Mouse (Mus musculus): ENCODE data around the gene Tgfb1i1. TPM values are rescaled to one million over a fixed set of nuclear protein-coding genes. Genes with fewer than 3 reads are reported as not detected.

Gene Tgfb1i1
- 111 and 118 TPM in 2 replicates for polyA plus RNA-seq (2012; rRNA removed)

GRCm38 (mm10) chr7:128246496-128247391 is at the start of gene Tgfb1i1:
Gene Tgfb1i1, plus strand, starts transcription at chr7:128246812.

GRCm38 (mm10) chr7:128206152-128206551 is 40.5 kb upstream of the Tgfb1i1 start, which contains the start of gene Cox6a2:
Gene Cox6a2, minus strand, starts transcription at chr7:128206387.

GRCm38 (mm10) chr7:128236856-128237592 is 9.6 kb upstream of the Tgfb1i1 start, which contains the start of gene Armc5:
Gene Armc5, plus strand, starts transcription at chr7:128237342.

GRCm38 (mm10) chr7:128237927-128238778 is 8.5 kb upstream of the Tgfb1i1 start, which contains the start of gene 9130023H24Rik:
Gene 9130023H24Rik, minus strand, starts transcription at chr7:128238031.

GRCm38 (mm10) chr7:128265411-128265810 is 18.8 kb downstream of the Tgfb1i1 start, which contains the start of gene Slc5a2:
Gene Slc5a2, plus strand, starts transcription at chr7:128265657.

GRCm38 (mm10) chr7:128297617-128298480 is 51.2 kb downstream of the Tgfb1i1 start, which contains the start of gene BC017158:
Gene BC017158, minus strand, starts transcription at chr7:128298170.

Other genes with a start within 250 kb of the Tgfb1i1 start
- 18.5 and 21.0 TPM in 2 replicates for gene Trim72, start 242.9 kb upstream of the Tgfb1i1 start, polyA plus RNA-seq (2012; rRNA removed)
- 4.3 and 4.7 TPM in 2 replicates for gene Itgam, start 184.2 kb upstream of the Tgfb1i1 start, polyA plus RNA-seq (2012; rRNA removed)
- 0.10 TPM in 1 of 2 replicates, not detected in the other for gene Gm49368, start 184.1 kb upstream of the Tgfb1i1 start, polyA plus RNA-seq (2012; rRNA removed)
- 3.5 and 3.6 TPM in 2 replicates for gene Itgax, start 117.3 kb upstream of the Tgfb1i1 start, polyA plus RNA-seq (2012; rRNA removed)
- gene Itgad, start 92.4 kb upstream of the Tgfb1i1 start, polyA plus RNA-seq (2012; rRNA removed): 0.09 and 0.17 TPM in 2 replicates
- gene Cox6a2, start 40.4 kb upstream of the Tgfb1i1 start, polyA plus RNA-seq (2012; rRNA removed): 0.26 and 1.3 TPM in 2 replicates
- 39.7 and 47.0 TPM in 2 replicates for gene Armc5, start 9.5 kb upstream of the Tgfb1i1 start, polyA plus RNA-seq (2012; rRNA removed)
- gene 9130023H24Rik, start 8.8 kb upstream of the Tgfb1i1 start, polyA plus RNA-seq (2012; rRNA removed): 1.8 and 2.3 TPM in 2 replicates
- not detected in 2 replicates for gene Slc5a2, start 18.8 kb downstream of the Tgfb1i1 start, polyA plus RNA-seq (2012; rRNA removed)
- 64.8 and 70.8 TPM in 2 replicates for gene BC017158, start 51.4 kb downstream of the Tgfb1i1 start, polyA plus RNA-seq (2012; rRNA removed)
- gene Rgs10, start 171.9 kb downstream of the Tgfb1i1 start, polyA plus RNA-seq (2012; rRNA removed): 18.0 and 19.7 TPM in 2 replicates
- gene Tial1, start 214.9 kb downstream of the Tgfb1i1 start, polyA plus RNA-seq (2012; rRNA removed): 13.0 and 18.5 TPM in 2 replicates